Mouse (Mus musculus) limb, embryonic 14.5 days (tissue): ENCODE data around the gene Spag17. TPM values are rescaled to one million over a fixed set of nuclear protein-coding genes. Genes with fewer than 3 reads are reported as not detected.

Source experiments
- ATAC-seq: fragments of 200-750 bp; cut with Nextera tagmentation; 2 replicates; pipeline ENCODE4 v1.8.0; 2017; ENCODE audit warnings: low read depth, moderate number of reproducible peaks, moderate TSS enrichment; ENCODE audit not compliant: low FRiP score
- DNase-seq: peaks from one replicate; pipeline ENCODE4 v3.0.0-alpha.2; 2015; ENCODE audit warnings: low spot score
- H3K27ac ChIP-seq: fragments of 300-500 bp; sonication (generic); replicated peaks from 2 replicates; pipeline ENCODE4 v1.5.1; 2014; ENCODE audit warnings: low read depth, mild to moderate bottlenecking, low read length, moderate library complexity, mixed read lengths
- H3K27me3 ChIP-seq: fragments of 300-500 bp; sonication (generic); 2 replicates; pipeline ENCODE4 v1.6.1; 2014; ENCODE audit warnings: low read length, mixed read lengths; ENCODE audit not compliant: control insufficient read depth, insufficient read depth
- H3K36me3 ChIP-seq: fragments of 300-500 bp; sonication (generic); 2 replicates; pipeline ENCODE4 v1.6.1; 2014; ENCODE audit warnings: mild to moderate bottlenecking, low read length, moderate library complexity, mixed read lengths; ENCODE audit not compliant: control insufficient read depth, insufficient read depth
- H3K4me1 ChIP-seq: fragments of 300-500 bp; sonication (generic); 2 replicates; pipeline ENCODE4 v1.6.1; 2014; ENCODE audit warnings: antibody characterized with exemption, low read length, mixed read lengths; ENCODE audit not compliant: control insufficient read depth, insufficient read depth
- H3K4me2 ChIP-seq: fragments of 300-500 bp; sonication (generic); replicated peaks from 2 replicates; pipeline ENCODE4 v1.6.1; 2014; ENCODE audit warnings: low read depth, mild to moderate bottlenecking, low read length, moderate library complexity; ENCODE audit not compliant: severe bottlenecking
- H3K4me3 ChIP-seq: fragments of 300-500 bp; sonication (generic); replicated peaks from 2 replicates; pipeline ENCODE4 v1.5.1; 2014; ENCODE audit warnings: low read length
- H3K9ac ChIP-seq: fragments of 300-500 bp; sonication (generic); 2 replicates; pipeline ENCODE4 v1.6.1; 2014; ENCODE audit warnings: mild to moderate bottlenecking, low read depth, low read length, moderate library complexity; ENCODE audit not compliant: severe bottlenecking
- H3K9me3 ChIP-seq: fragments of 300-500 bp; sonication (generic); 2 replicates; pipeline ENCODE4 v1.6.1; 2016; ENCODE audit warnings: low read length; ENCODE audit not compliant: control insufficient read depth
- POLR2A ChIP-seq: fragments of 200-500 bp; IDR thresholded peaks from 2 replicates; pipeline ENCODE4 v1.8.0; 2012; ENCODE audit warnings: inconsistent platforms, mild to moderate bottlenecking, moderate library complexity, borderline replicate concordance; ENCODE audit not compliant: insufficient read depth, insufficient read length; ENCODE audit errors: extremely low read depth
- WGBS: fragments of 180-500 bp; shearing (Covaris S2); extraction: QIAGEN DNeasy Blood & Tissue Kit; methylation state at CpG from one replicate; pipeline ENCODE4 v1.1.7; 2014; 5-methylcytosine and 5-hydroxymethylcytosine counted together
- polyA plus RNA-seq, 2 experiments: library from polyadenylated mRNA; depleted of rRNA in 1 of 2; stranded (reverse) in 1 of 2; unstranded in 1 of 2; fragments of >200 nt; fragmentation: Nextera tagmentation in 1 of 2; extraction: Ambion mirVana in 1 of 2; gene quantifications; 2 replicates each; pipeline versions ENCODE4 v1.2.1 to v1.2.3; 2012 to 2014

The Spag17 gene
- polyA plus RNA-seq, 2 experiments: 0.73 to 0.74 TPM

DNA sequence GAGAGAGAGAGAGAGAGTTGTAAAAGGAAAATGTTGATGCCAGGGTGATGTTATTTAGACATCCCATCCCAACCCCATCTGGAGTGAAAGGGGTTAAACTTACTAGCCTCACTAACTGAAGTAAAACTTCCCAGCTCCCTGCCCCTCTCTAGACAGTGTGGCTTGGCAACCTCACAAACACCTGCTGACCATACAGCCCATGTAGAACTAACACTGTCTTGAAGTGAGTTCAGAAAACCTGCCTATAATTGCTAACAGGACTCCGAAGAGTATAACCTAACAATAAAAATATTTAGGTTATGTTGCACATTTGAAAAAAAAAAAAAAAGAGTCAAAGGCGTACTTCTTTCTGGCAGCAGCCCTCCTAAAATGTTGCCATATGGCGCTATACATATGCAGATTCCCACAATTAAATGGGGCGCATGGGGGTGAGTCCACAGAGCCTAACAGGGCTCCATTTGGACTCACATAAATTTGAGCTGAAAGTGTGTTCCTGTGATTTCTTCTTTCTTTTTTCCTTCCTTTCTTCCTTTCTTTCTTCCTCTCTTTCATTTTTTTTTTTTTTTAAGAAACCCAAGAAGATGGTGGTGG, 149.3 kb downstream of the Spag17 start:
- no peaks in the 10 kb centered on the region for H3K27me3 ChIP-seq
- 18% methylated on average over 4 of the region's 4 CpGs for WGBS
- no peaks in the 10 kb centered on the region for H3K9me3 ChIP-seq
- ATAC-seq (peak; percentile 92), DNase-seq (peak; percentile 88)
- H3K4me1 ChIP-seq: peaks cover 22% of the 10 kb centered on the region
- TF ChIP-seq POLR2A: no peak
- no peaks in the 10 kb centered on the region for H3K36me3 ChIP-seq
- no peak overlapping the region for H3K9ac ChIP-seq
- 0 out of 2 replicates have a peak overlapping the region, but pooled peaks have one; percentile 3 for H3K27ac ChIP-seq
- H3K4me3 ChIP-seq: no peak overlapping the region
- H3K4me2 ChIP-seq: no peak overlapping the region; the same call in 1 of the 2 replicates

DNA sequence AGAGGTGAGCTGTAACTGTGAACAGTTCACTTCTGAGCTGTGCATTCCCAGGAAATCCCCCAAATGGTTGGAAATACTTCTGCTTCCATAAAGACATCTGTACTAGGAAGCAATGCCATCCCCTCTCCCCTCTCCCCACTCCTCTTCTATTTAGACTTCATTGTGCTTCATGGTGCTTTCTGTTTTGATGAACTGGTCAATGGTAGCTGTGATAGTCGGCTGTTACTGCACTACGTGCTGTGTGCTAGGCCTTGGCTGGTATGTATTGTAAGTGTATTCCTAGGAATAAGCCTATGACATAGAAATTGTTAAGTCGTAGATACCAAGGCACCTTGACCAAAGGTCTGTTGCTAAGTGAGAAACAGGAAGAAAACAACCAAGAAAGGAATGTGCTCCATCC, 149.9 kb downstream of the Spag17 start:
- Histone ChIP-seq H3K9me3 (no peaks in the 10 kb centered on the region), H3K4me2 (no peak overlapping the region; the same call in 1 of the 2 replicates), H3K9ac (no peak overlapping the region), H3K4me1 (peaks cover 22% of the 10 kb centered on the region), H3K27me3 (no peaks in the 10 kb centered on the region), H3K36me3 (no peaks in the 10 kb centered on the region), H3K4me3 (no peak overlapping the region), H3K27ac (0 out of 2 replicates have a peak overlapping the region, but pooled peaks have one; percentile 3)
- DNase-seq (no peak), ATAC-seq (no peak; the same call in 1 of the 2 replicates)
- 63% methylated on average over 3 of the region's 3 CpGs for WGBS
- TF ChIP-seq POLR2A: no peak

DNA sequence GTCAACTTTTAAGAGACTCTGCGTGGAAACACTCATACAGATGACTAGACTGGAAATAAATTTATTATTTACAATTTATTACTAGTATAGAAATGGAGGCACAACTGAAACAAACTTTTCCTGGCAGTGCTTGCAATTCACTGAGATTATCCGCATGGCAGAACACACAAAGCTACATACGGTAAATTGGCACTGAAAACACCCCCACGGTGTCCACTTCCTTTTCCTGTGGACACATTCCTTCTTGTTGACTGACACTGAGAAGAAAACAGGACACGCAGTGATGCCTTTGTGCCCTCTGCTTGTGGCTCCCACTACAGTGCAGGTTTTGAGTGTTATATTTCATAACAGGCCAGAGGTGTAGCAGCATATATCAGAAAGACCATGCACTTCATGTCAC, 151.6 kb downstream of the Spag17 start:
- TF ChIP-seq POLR2A: no peak
- Histone ChIP-seq H3K4me3 (no peak overlapping the region), H3K36me3 (no peaks in the 10 kb centered on the region), H3K9me3 (no peaks in the 10 kb centered on the region), H3K4me2 (no peak overlapping the region), H3K27ac (no peak overlapping the region), H3K27me3 (no peaks in the 10 kb centered on the region), H3K4me1 (peaks cover 18% of the 10 kb centered on the region), H3K9ac (no peak overlapping the region)
- 67% methylated on average over 5 of the region's 5 CpGs for WGBS
- DNase-seq: no peak
- no peak for ATAC-seq

DNA sequence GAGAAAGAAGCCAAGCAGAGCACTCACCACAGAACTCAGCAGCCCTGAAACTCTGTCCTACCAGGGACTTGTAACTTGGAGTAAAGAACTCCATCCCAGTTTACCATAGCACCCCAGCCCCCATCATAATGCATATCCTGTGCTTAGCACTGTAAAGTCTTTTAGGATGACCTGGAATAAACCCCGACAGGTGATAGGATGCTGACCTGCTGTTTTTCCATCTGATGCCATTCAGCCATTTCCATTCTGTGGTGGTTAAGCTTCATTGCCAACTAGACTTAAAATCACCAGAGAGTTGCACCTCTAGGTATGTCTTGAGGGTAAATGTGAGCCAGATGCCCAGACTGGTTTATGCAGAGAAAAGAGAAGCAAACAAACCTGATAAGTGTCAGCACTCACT, 189.2 kb downstream of the Spag17 start:
- no peaks in the 10 kb centered on the region for H3K9me3 ChIP-seq
- no peak overlapping the region for H3K9ac ChIP-seq
- H3K4me1 ChIP-seq: no peaks in the 10 kb centered on the region
- no peak for ATAC-seq
- no peaks in the 10 kb centered on the region for H3K27me3 ChIP-seq
- 96% methylated on average over 1 of the region's 1 CpGs for WGBS
- no peak overlapping the region for H3K4me2 ChIP-seq
- no peak overlapping the region for H3K4me3 ChIP-seq
- no peak for DNase-seq
- TF ChIP-seq POLR2A: no peak
- no peaks in the 10 kb centered on the region for H3K36me3 ChIP-seq
- H3K27ac ChIP-seq: no peak overlapping the region

DNA sequence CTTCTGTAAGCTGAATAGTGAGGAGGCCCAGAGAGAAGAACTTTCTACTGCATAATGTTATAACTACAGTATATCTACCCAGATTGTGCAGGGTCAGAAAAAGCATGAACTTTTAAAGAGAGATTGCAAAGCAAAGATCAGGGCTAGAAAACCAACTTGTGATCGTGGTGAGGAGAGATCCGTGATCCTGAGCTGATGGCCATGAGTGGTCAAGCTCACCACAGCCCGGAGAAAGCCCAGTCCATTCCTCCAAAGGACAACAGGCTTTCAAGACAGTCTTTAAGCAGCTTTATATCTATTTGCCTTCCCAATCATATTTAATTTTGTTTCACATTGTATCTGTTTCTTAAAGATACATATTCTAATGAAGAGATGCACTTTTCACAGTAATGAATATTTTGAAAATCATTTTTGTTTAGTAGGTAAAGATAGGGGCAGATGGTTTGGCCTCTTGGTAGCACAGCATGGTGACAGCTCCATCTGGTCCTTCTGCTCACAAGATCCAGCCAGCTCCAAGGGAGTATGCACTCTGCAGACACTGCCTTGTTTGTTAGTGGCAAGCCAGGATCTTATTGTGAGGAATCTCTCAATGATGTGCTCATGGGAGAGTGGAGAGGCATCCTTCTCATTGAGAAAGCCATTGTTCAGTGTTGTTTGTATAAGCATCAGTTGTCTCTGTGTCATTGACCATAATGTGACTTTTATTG, 217.3 kb downstream of the Spag17 start:
- H3K36me3 ChIP-seq: no peaks in the 10 kb centered on the region
- ATAC-seq: no peak
- H3K4me1 ChIP-seq: no peaks in the 10 kb centered on the region
- H3K4me3 ChIP-seq: no peak overlapping the region
- no peak for DNase-seq
- no peak overlapping the region for H3K4me2 ChIP-seq
- no peak overlapping the region for H3K27ac ChIP-seq
- no peak for TF ChIP-seq POLR2A
- no peak overlapping the region for H3K9ac ChIP-seq
- H3K27me3 ChIP-seq: no peaks in the 10 kb centered on the region
- 88% methylated on average over 3 of the region's 3 CpGs for WGBS
- H3K9me3 ChIP-seq: no peaks in the 10 kb centered on the region

DNA sequence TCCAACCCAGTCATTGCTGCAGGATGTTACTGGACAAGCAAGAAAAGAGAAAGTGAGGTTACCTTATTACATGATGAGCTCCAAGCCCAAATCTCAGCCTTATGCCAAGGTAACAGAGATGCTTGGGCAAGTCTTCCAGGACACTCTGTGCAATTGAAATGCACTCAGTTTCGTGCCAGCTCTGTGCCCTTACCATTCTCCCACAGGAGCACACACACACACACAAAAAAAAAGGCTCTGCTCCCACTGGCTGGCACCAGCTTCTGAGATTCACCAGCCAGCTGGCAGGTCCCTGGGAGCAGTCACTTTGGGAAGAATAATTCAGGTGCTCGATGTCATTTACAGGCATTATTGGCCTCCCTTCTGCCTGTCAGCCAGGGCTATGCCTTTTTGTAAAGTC, 221.5 kb downstream of the Spag17 start:
- Histone ChIP-seq H3K9me3 (no peaks in the 10 kb centered on the region), H3K9ac (no peak overlapping the region), H3K4me2 (no peak overlapping the region), H3K36me3 (no peaks in the 10 kb centered on the region), H3K4me3 (no peak overlapping the region), H3K4me1 (no peaks in the 10 kb centered on the region), H3K27me3 (no peaks in the 10 kb centered on the region), H3K27ac (no peak overlapping the region)
- ATAC-seq: no peak
- TF ChIP-seq POLR2A: no peak
- WGBS: 84% methylated on average over 2 of the region's 2 CpGs
- DNase-seq: no peak
